Mouse (Mus musculus): ENCODE data around the gene Lamb2. TPM values are rescaled to one million over a fixed set of nuclear protein-coding genes. Genes with fewer than 3 reads are reported as not detected.

Lamb2 gene
- polyA plus RNA-seq (2014; fragmentation: Illumina TruSeq; extraction: RNeasy Lipid Tissue Mini Kit (QIAGEN cat#74804); ENCODE audit: low read depth, low replicate concordance): 225 TPM

GRCm38 (mm10) chr9:108479721-108480351 lies at the start of gene Lamb2:
Gene Lamb2, plus strand, starts transcription at chr9:108479736.

GRCm38 (mm10) chr9:108436182-108436581 lies 43.4 kb upstream of the Lamb2 start, which contains the start of gene BC048562:
Gene BC048562, plus strand, starts transcription at chr9:108436482.

GRCm38 (mm10) chr9:108460319-108461178 lies 19.0 kb upstream of the Lamb2 start, which contains the start of gene Ccdc71:
Gene Ccdc71, plus strand, starts transcription at chr9:108460527.

GRCm38 (mm10) chr9:108461181-108461631 lies 18.3 kb upstream of the Lamb2 start, which contains the start of gene Klhdc8b:
Gene Klhdc8b, minus strand, starts transcription at chr9:108461581.

GRCm38 (mm10) chr9:108490559-108491285 lies 11.2 kb downstream of the Lamb2 start, which contains the start of gene Usp19:
Gene Usp19, plus strand, starts transcription at chr9:108490602.

GRCm38 (mm10) chr9:108507619-108508434 lies 28.3 kb downstream of the Lamb2 start, which contains the start of gene Qars:
Gene Qars, plus strand, starts transcription at chr9:108507706.

GRCm38 (mm10) chr9:108516380-108517251 lies 37.1 kb downstream of the Lamb2 start, which contains the start of gene Qrich1:
Gene Qrich1, plus strand, starts transcription at chr9:108516806.

Other genes with a start within 250 kb of the Lamb2 start
- gene Dag1, start 215.8 kb upstream of the Lamb2 start, polyA plus RNA-seq (2014; fragmentation: Illumina TruSeq; extraction: RNeasy Lipid Tissue Mini Kit (QIAGEN cat#74804); ENCODE audit: low read depth, low replicate concordance): 197 TPM
- 25.6 TPM for gene Nicn1, start 189.3 kb upstream of the Lamb2 start, polyA plus RNA-seq (2014; fragmentation: Illumina TruSeq; extraction: RNeasy Lipid Tissue Mini Kit (QIAGEN cat#74804); ENCODE audit: low read depth, low replicate concordance)
- 5.7 TPM for gene Amt, start 182.9 kb upstream of the Lamb2 start, polyA plus RNA-seq (2014; fragmentation: Illumina TruSeq; extraction: RNeasy Lipid Tissue Mini Kit (QIAGEN cat#74804); ENCODE audit: low read depth, low replicate concordance)
- 213 TPM for gene Rhoa, start 173.6 kb upstream of the Lamb2 start, polyA plus RNA-seq (2014; fragmentation: Illumina TruSeq; extraction: RNeasy Lipid Tissue Mini Kit (QIAGEN cat#74804); ENCODE audit: low read depth, low replicate concordance)
- gene Tcta, start 173.6 kb upstream of the Lamb2 start, polyA plus RNA-seq (2014; fragmentation: Illumina TruSeq; extraction: RNeasy Lipid Tissue Mini Kit (QIAGEN cat#74804); ENCODE audit: low read depth, low replicate concordance): 65.8 TPM
- gene Gpx1, start 140.8 kb upstream of the Lamb2 start, polyA plus RNA-seq (2014; fragmentation: Illumina TruSeq; extraction: RNeasy Lipid Tissue Mini Kit (QIAGEN cat#74804); ENCODE audit: low read depth, low replicate concordance): 131 TPM
- 61.1 TPM for gene Usp4, start 131.9 kb upstream of the Lamb2 start, polyA plus RNA-seq (2014; fragmentation: Illumina TruSeq; extraction: RNeasy Lipid Tissue Mini Kit (QIAGEN cat#74804); ENCODE audit: low read depth, low replicate concordance)
- gene 1700102P08Rik, start 86.9 kb upstream of the Lamb2 start, polyA plus RNA-seq (2014; fragmentation: Illumina TruSeq; extraction: RNeasy Lipid Tissue Mini Kit (QIAGEN cat#74804); ENCODE audit: low read depth, low replicate concordance): 0.86 TPM
- gene Ccdc36, start 51.3 kb upstream of the Lamb2 start, polyA plus RNA-seq (2014; fragmentation: Illumina TruSeq; extraction: RNeasy Lipid Tissue Mini Kit (QIAGEN cat#74804); ENCODE audit: low read depth, low replicate concordance): not detected
- not detected for gene BC048562, start 43.3 kb upstream of the Lamb2 start, polyA plus RNA-seq (2014; fragmentation: Illumina TruSeq; extraction: RNeasy Lipid Tissue Mini Kit (QIAGEN cat#74804); ENCODE audit: low read depth, low replicate concordance)
- gene Ccdc71, start 19.2 kb upstream of the Lamb2 start, polyA plus RNA-seq (2014; fragmentation: Illumina TruSeq; extraction: RNeasy Lipid Tissue Mini Kit (QIAGEN cat#74804); ENCODE audit: low read depth, low replicate concordance): 13.9 TPM
- gene Klhdc8b, start 18.2 kb upstream of the Lamb2 start, polyA plus RNA-seq (2014; fragmentation: Illumina TruSeq; extraction: RNeasy Lipid Tissue Mini Kit (QIAGEN cat#74804); ENCODE audit: low read depth, low replicate concordance): 18.2 TPM
- gene Usp19, start 10.9 kb downstream of the Lamb2 start, polyA plus RNA-seq (2014; fragmentation: Illumina TruSeq; extraction: RNeasy Lipid Tissue Mini Kit (QIAGEN cat#74804); ENCODE audit: low read depth, low replicate concordance): 100 TPM
- gene Qars, start 28.0 kb downstream of the Lamb2 start, polyA plus RNA-seq (2014; fragmentation: Illumina TruSeq; extraction: RNeasy Lipid Tissue Mini Kit (QIAGEN cat#74804); ENCODE audit: low read depth, low replicate concordance): 78.2 TPM
- gene Qrich1, start 37.1 kb downstream of the Lamb2 start, polyA plus RNA-seq (2014; fragmentation: Illumina TruSeq; extraction: RNeasy Lipid Tissue Mini Kit (QIAGEN cat#74804); ENCODE audit: low read depth, low replicate concordance): 50.0 TPM
- 66.9 TPM for gene Impdh2, start 80.5 kb downstream of the Lamb2 start, polyA plus RNA-seq (2014; fragmentation: Illumina TruSeq; extraction: RNeasy Lipid Tissue Mini Kit (QIAGEN cat#74804); ENCODE audit: low read depth, low replicate concordance)
- gene Ndufaf3, start 87.7 kb downstream of the Lamb2 start, polyA plus RNA-seq (2014; fragmentation: Illumina TruSeq; extraction: RNeasy Lipid Tissue Mini Kit (QIAGEN cat#74804); ENCODE audit: low read depth, low replicate concordance): 41.2 TPM
- 40.3 TPM for gene Dalrd3, start 90.2 kb downstream of the Lamb2 start, polyA plus RNA-seq (2014; fragmentation: Illumina TruSeq; extraction: RNeasy Lipid Tissue Mini Kit (QIAGEN cat#74804); ENCODE audit: low read depth, low replicate concordance)
- gene Wdr6, start 99.0 kb downstream of the Lamb2 start, polyA plus RNA-seq (2014; fragmentation: Illumina TruSeq; extraction: RNeasy Lipid Tissue Mini Kit (QIAGEN cat#74804); ENCODE audit: low read depth, low replicate concordance): 15.6 TPM
- gene P4htm, start 117.9 kb downstream of the Lamb2 start, polyA plus RNA-seq (2014; fragmentation: Illumina TruSeq; extraction: RNeasy Lipid Tissue Mini Kit (QIAGEN cat#74804); ENCODE audit: low read depth, low replicate concordance): 17.8 TPM
- 39.2 TPM for gene Arih2, start 169.7 kb downstream of the Lamb2 start, polyA plus RNA-seq (2014; fragmentation: Illumina TruSeq; extraction: RNeasy Lipid Tissue Mini Kit (QIAGEN cat#74804); ENCODE audit: low read depth, low replicate concordance)
- 202 TPM for gene Slc25a20, start 182.4 kb downstream of the Lamb2 start, polyA plus RNA-seq (2014; fragmentation: Illumina TruSeq; extraction: RNeasy Lipid Tissue Mini Kit (QIAGEN cat#74804); ENCODE audit: low read depth, low replicate concordance)
- gene Prkar2a, start 209.6 kb downstream of the Lamb2 start, polyA plus RNA-seq (2014; fragmentation: Illumina TruSeq; extraction: RNeasy Lipid Tissue Mini Kit (QIAGEN cat#74804); ENCODE audit: low read depth, low replicate concordance): 62.2 TPM

Measured in heart, adult 10 weeks (tissue).